Mouse (Mus musculus) megakaryocyte-erythroid progenitor cell, adult 5-6 weeks (primary cell): Measurements from ENCODE around the gene Padi3. TPM values are rescaled to one million over a fixed set of nuclear protein-coding genes. Genes with fewer than 3 reads are reported as not detected.
A peak's percentile ranks its signal among the peaks of the same experiment; 100 is the strongest.

ENCODE experiments used
- ATAC-seq: replicated peaks from 2 replicates; pipeline ENCODE4 v1.8.0; 2016; ENCODE audit warnings: mild to moderate bottlenecking, inconsistent platforms; ENCODE audit not compliant: severe bottlenecking, poor library complexity, low FRiP score, low TSS enrichment
- total RNA-seq, 2 experiments: library from RNA; stranded (forward) in 1 of 2; stranded (reverse) in 1 of 2; fragments of 200-1000, 215-1000 nt in 1 of 2; fragments of >200 nt in 1 of 2; fragmentation: Nextera tagmentation in 1 of 2; gene quantifications; 2 replicates each; pipeline ENCODE4 v1.2.3; 2014 to 2017

The Padi3 gene
- total RNA-seq (2014; fragmentation: Nextera tagmentation), result 1.7 and 3.4 TPM in 2 replicates
- total RNA-seq (2017), result 0.88 and 2.1 TPM in 2 replicates

DNA sequence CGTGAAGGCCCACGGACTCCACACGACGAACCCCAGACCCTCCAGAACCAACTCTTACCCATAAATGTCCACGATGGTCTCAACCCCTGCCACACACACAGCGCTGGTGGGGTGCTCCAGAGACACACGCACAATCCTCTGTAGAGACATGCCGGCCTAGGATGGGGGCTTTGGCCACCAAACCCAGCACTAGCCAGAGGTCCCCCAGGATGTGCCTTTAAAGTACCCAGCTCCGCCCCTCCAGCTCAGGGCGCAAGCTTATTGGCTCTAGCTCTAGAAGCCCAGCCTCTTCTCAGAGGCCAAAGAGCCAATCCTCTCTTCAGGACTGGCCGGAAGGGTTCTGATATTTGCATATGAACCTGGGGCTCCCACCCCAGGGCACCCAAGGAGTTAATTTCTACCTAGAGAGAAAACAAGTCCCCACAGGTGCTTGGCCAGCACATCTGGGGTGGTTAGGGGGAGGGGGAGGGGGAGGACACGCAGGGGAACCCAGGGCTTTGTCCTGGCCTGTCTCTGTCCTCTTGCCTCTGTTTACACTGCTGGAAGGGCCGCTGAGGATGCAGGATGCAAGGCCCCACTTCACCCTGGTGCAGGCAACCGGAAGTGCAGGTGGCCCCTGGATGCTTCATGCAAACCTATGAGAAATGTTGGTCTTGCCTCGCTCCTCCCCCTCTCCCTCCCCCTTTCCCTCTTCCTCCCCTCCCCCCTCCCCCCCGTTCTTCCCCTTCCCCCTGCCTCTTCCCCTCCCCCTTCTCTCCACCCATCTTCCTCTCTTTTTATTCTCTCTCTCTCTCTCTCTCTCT is at the start of gene Padi3:
Gene Padi3 (minus strand): TSS at position 191 of the 803 bp plus-strand sequence.
- peak; percentile 20; the same call in 1 of the 2 replicates for ATAC-seq

DNA sequence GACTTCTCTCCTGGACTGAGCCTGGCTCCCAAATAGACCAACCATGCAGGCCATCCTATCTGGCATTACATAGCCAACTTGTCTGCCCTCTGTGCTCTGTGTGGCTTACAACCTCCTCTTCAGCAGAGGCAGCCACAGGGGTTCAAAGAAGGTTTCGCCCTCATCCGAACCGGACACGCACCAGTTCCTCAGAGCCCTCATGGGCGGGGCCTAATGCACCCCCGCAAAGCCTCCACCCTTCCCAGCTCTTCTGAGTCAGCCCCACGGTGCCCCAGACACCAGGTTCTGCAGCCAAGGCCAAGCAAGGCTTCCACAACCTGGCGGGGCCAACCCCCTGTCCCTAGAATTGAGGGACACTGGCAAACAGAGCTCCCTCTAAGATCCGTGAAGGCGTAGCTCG is 48.8 kb upstream of the Padi3 start:
- no peak for ATAC-seq

DNA sequence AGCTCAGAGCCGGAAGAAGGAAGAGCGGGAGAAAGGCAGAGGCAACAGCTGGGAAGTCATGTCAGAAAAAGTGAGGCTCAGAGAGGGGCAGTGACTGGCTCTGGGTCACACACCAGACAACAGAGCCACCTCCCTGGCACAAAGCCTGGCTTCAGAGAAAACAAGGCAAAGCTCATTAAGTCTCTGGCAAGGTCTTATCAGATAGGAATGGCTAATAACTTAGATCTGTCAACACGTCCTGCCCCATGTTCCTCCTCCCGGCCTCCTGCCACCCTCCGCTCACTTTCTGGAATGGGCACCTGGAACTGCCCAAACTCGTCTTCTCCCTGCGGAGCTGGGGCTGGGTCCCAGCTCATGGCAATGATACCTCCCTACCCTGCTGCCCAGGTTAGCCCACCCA is 47.4 kb upstream of the Padi3 start:
- no peak for ATAC-seq

DNA sequence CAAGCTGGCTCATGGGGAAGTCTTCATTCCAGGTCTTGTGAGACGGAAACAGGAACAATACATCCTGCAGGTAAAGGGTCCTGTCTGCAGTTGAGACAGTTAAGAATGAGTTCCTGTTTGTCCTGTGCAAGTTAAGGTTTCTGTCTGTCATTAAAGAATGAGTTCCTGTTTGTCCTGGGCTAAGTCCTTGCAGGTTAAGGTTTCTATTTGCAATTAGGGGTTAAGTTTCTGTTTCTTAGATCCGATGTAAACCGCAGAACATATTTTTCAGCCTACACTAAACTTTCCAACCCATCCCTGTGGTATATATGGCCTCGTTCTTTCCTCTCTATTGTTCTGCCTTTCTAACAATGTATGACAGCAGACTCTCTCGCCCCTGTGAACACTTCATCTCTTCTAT is 46.6 kb upstream of the Padi3 start:
- ATAC-seq, result no peak

DNA sequence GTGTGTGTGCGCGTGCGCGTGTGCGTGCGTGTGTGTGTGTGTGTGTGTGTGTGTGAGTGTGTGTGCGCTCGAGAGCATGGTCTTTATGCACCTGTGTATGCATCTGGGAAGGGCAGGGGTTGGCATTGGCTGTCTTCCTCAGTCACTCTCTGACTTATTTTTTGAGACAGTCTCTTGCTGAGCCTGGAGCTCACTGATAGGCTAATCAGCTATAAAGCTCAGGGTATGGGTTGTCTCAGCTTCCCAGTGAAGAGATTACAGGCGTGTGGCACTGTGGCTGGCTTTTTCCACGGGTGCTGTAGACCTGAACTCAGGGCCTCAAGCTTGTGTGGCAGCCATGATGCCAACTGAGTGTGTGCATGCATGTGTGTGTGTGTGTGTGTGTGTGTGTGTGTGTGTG is 44.7 kb upstream of the Padi3 start:
- ATAC-seq, result peak; percentile 74

DNA sequence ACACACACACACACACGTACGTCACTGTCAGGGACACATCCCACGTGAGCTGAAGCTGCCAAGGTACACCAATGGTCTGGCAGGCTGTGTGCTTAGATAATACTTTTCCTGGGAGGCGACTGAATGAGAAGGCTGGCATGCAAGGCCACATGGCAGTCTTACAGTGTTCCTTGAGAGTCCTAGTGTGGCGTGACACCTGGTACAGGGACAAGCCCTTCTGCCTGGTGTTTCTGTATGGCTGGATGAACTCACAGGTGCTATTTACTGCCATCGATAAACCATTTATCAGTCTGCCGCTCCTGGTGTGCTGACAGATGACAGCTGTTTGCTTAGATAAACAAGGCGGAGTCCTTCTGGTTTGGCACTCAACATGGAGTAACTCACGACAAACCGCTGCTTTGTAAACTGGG is 44.0 kb upstream of the Padi3 start:
- peak; percentile 82 for ATAC-seq

DNA sequence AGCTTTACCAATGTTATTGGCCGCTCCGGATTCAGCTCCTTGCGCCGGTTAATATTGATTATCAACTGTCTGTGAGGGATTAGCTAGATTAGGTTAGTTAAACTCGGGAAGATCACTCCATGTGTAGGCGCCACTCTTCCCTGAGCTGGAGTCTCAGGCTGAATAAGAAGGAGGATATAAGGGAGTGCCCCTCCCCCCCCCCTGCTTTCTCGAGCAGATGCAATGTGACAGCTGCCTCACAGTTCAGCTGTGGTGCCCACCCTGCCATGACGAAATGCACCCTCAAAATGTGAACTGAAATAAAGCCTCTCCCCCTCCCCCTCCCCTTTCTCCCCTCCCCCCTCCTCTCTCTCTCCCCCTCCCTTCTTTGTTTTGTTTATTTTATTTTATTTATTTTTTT is 43.2 kb upstream of the Padi3 start:
- ATAC-seq, result no peak

DNA sequence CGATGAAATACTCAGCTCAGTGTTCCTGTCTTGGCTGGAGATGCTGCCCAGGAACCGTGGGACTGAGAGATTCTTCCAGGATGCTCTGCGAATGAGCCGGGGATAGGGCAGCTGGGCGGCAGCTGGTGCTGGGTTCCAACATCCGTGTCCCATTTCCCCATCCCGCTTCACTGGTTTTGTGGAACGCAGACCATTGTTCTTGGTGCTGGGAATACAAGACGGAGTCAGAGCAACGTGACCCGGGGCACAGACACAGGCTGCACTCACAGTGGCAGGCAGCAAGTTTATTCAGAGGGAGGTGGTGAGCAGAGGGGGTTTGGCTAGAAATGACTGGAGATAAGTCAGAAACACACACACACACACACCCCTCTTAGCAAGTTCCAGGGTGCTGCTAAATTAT is 38.9 kb upstream of the Padi3 start:
- ATAC-seq, result no peak

DNA sequence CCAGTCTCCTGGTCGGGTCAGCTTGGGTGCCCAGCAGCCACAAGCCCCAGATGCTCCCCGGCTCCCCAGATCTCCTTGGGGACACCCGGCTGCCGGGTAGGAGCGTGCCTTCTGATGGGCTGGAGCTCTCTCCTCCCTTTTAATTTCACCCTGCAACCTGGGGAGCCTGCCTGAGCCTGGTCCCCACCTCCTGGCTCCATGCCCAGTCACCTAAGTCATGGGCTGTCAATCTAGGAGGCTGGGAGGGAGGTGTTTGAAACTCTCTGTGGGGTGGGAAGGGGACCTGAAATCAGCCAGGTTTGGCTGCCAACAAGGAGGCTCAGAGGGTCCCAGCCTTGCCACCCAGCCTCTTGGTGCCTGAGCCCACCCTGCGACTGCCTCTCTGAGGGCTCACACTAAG is 35.2 kb upstream of the Padi3 start, which contains the start of gene Padi1:
Gene Padi1 (minus strand): TSS at position 113 of the 400 bp plus-strand sequence.
- ATAC-seq, result 0 out of 2 replicates have a peak, but pooled peaks have one; percentile 39

DNA sequence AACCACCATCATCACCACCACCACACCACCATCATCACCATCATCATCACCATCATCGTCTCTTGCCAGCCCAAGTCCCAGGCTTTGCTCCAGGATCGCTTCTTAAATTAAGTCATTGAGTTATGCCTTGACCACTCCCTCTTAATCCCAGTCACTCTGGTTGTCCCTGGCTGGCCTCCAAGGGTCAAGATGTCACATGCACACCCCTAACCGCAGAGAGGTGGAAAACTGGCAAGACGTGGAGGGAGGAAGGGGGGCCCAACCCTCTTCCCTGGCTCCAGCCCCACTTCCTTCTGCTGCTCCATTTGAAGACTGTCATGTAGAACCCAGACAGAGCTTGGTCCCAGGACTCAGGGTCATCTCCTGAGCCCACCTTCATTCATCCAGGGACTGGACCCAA is 34.5 kb upstream of the Padi3 start:
- no peak for ATAC-seq

DNA sequence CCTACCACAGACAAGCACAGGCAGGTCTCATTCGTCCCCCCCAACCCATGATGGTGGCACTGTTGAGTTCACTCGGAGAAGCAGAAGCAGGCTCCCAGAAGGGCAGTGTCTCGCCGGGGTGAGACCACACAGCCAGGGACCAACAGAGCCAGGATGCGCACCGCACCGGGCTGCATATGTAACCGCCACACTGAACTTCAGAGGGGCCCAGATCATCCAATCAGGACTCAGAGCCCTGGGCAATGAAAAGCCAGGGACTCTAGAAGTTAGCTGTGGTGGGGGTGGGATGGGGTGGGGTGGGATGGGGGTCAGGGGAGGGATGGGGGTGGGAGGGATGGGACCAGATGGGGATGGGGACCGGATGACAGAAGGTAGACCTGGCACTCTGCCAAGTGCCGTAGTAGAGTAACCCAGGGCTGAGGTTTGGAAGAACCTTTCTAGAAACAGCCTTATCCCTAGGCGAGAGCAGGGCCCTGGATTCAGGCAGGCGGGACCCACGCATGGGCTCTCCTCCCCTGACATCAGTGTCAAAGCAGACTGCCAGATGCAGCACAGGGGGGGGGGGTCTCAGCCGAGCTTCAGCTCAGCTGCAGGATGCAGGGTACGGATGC is 33.3 kb upstream of the Padi3 start:
- ATAC-seq, result no peak

DNA sequence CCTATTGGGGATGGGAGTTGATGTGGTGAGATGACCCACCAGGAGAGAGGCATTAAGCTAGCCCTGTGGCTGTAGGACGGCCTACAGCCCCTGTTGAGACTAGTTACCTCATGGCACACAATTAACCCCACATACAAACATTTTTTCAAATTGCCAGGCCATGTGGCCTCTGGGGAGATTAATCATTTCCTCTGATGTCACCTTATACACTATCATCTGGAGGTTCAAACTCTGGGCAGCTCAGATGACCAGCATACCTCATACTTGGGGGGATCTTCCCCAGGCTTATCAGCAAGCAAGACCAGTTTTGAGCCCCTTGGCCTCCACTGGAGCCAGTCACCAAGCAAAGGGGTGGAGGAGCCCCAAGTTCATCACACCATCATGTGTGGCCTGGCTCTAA is 32.5 kb upstream of the Padi3 start:
- no peak for ATAC-seq

DNA sequence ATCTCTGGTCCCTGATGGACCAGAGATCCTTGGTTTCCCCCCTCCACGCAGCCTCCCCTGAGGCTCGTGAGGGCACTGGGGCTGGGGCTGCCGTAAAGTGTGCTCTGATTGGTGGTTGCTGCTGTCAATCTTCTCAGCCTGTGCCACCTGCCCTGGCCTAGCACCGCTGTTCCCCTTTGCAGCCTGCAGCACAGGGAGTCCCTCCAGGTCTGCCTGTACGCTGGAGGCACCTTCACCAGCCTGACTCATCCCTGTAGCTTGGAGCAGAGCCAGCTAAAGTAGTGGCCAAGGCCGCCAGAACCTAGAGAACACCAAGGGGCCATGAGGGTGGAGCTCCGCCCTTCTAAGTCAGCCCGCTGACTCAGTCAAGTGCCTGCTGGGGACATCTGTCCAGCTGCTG is 27.4 kb upstream of the Padi3 start:
- no peak for ATAC-seq

DNA sequence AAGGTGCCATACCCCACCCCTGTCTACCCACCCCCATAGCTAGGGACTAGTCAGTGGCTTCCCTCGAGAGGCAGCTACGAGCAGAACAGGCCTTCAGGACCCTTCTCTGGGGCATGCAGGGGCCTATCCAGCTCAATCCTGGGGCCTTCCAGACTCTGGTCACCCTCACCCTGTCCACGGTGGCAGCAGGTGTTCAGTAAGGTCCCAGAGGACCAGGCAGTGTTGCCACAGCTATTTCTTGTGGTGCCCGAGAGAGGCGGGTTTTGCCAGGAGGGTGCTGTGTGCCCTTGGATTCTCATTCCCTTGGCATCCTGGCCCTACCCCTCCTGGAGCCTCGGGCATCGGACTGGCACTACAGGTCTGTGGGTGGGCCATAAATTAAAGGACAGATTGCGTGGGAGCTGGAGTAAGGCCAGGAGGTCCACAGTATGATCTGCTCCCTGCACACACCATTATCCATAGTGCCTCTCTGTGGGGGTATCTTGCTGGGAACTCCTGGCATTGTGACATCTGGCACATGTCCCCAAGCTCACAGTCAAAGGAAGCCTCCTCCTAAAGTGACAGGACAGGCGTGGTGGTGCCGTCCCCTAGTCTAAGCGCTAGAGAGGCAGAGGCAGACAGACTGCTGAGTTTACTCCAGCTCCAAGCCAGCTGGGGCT is 25.9 kb upstream of the Padi3 start:
- ATAC-seq, result no peak

DNA sequence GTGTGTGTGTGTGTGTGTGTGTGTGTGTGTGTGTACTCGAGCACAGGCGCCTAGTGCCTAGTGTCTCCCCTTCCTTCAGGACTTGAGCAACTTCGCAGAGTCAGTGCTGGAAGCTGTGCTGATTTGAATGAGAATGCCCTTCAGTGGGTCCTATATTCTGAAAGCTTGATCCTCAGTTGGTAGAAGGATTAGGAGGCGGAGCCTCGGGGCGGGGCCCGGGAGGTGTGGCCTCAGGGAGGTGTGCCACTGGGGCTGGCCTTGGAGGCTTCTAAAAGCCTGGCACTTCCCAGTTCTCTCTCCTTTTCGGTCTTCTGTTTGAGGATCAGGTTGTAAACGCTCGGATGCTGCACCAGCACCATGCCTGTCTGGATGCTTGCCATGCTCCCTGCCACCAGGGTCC is 25.2 kb upstream of the Padi3 start:
- peak; percentile 86 for ATAC-seq

DNA sequence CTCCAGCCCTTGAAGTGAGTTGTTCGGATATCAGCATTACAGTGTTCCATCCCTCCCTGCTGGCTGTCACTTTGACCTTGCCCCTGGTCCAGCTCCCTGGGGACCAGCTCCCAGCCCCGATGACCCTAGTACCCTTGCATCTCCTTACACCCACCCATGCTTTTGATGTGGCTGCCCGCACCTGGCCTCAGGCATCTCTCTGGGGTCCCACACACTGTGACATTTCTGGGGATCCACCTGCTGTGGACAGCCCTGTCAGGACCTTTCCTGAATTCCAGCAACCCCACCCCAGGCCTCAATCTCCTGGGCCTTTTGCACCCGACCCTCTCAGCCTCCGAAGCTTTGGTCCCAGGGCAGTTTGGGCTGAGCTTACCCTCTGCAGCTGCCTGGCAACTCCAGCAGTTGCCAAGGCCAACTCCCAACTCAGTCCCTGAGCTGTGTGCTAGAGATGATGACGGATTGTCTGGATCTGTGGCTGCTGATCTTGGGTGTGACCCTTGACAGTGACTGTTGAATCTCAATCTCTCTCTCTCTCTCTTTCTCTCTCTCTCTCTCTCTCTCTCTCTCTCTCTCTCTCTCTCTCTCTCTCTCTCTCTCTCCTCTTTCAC is 24.0 kb upstream of the Padi3 start:
- ATAC-seq, result no peak

DNA sequence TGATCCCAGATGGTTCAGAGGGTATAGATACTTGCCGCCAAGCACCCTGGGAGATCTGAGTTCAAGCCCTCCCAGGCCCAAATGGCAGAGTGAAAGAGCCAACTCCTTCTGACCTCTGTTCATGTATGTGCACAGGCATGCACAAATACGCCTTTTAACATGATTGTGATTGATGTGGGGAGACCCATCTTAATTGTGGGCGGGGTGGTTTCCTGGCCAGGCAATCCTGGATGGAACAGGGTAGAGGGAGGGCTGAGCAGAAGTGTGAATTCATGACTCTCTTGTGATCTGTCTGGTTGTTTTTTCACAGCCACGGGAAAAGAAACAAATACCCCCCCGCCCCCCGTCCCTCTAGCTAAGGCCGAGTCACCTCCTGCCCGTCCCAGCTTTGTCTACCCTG is 22.4 kb upstream of the Padi3 start:
- ATAC-seq, result no peak

DNA sequence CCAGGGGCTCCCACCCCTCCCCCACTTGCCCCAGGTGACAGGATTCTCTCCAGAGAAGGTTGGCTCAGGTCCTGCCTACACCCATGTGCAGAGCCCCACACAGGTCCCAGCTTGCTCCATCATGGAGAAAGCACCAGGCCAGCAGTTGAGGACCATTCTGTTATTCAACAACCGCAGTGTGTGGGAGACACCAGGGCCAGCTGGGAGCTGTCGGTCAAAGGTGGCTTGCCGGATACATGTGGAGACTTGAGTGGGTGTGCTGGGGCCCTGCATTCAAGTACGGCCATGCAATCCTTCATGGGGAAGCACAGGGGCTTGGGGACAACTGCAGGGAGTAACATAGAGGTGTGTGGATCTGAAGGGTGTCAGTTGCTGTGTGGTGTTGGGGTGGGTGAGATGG is 21.4 kb upstream of the Padi3 start:
- no peak for ATAC-seq

DNA sequence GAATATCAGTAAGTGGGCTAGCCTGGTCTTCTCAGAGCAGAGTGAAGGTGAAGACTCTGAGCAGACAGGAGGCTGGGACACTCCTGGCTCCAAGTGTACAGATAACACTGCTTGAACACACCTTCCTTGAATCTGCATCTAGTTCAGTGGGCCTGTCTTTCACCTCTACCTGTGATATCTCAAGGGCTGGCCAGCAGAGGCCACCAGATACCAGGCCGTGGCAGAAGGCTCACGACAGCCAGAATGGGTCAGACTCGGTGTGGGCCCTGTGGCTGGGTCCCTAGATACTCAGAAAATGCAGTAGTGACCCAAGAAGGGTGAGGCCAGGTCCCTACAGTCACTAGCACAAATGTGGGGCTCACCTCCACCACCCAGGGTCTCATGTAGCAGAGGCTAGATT is 16.8 kb upstream of the Padi3 start:
- no peak for ATAC-seq

DNA sequence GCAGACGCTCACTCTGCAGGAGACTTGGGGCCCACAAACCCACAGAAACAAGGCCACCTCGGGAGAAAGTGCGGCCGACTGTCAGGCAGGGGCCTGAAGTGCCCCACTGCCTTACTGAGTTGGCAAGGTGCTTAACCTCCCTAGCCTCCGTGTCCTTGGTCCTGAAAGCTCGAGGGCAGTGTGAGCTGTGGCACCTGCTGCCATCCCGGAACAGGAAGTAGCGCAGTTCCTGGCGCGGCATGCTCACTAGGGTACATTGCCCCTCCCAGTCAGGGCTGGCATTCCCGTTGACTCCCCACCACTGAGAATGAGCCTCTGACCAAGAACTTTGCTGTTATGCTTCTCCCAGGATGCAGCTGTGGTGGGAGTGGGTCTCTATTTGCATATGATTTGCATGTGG is 15.5 kb upstream of the Padi3 start:
- no peak for ATAC-seq
